Mouse (Mus musculus): ENCODE results near the gene Olfr658. TPM values are rescaled to one million over a fixed set of nuclear protein-coding genes. Genes with fewer than 3 reads are reported as not detected.

Gene Olfr658
- 0.06 and 0.07 TPM in 2 replicates for polyA plus RNA-seq (2016; fragmentation: Nextera tagmentation; extraction: Ambion mirVana)

GRCm38 (mm10) chr7:104646841-104647482 is at the start of gene Olfr658:
Olfr658 (minus strand) TSS chr7:104647305.
- peak; percentile 69 for DNase-seq (ENCODE audit: extremely low spot score, low spot score)
- no peaks in the 10 kb centered on the region for H3K27me3 ChIP-seq (ENCODE audit: poor library complexity, severe bottlenecking)
- peak within 1 kb of the TSS; percentile 49 for H3K4me3 ChIP-seq
- no peaks in the 10 kb centered on the region for H3K36me3 ChIP-seq (replicated peaks)
- no peaks in the 10 kb centered on the region for H3K9me3 ChIP-seq
- H3K27ac ChIP-seq: peak within 1 kb of the TSS; percentile 67
- H3K4me1 ChIP-seq: no peaks in the 10 kb centered on the region; the same call in 1 of the 2 replicates
- WGBS: 29% methylated on average over 22 of the region's 22 CpGs

DNA sequence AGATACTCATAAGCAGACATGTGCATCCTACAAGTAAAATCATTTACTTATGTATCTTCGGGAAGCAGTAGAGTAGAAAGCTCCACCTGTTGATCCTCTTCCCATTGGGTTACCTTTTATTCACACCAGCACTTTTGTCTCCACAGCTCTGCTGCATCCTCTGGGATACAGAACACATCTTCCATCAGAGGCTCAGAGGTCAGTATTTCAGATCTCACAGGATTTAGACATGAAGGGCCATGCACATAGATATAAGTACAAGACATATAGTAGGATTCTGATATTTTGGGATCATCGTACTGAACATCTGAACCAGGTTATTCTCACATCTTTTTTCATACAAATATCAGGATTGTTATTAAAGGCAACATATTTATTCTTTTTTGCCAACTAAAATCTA is 39.1 kb upstream of the Olfr658 start, which contains the start of gene Olfr661:
Gene Olfr661 (plus strand): TSS at position 301 of the 400 bp plus-strand sequence.
- WGBS: 92% methylated on average over 2 of the region's 2 CpGs
- Histone ChIP-seq H3K27ac (no peak within 1 kb of the TSS), H3K27me3 (ENCODE audit: poor library complexity, severe bottlenecking) (no peaks in the 10 kb centered on the region), H3K9me3 (no peaks in the 10 kb centered on the region), H3K4me1 (no peaks in the 10 kb centered on the region), H3K4me3 (no peak within 1 kb of the TSS), H3K36me3 (replicated peaks) (no peaks in the 10 kb centered on the region)
- no peak for DNase-seq (ENCODE audit: extremely low spot score, low spot score)

GRCm38 (mm10) chr7:104666453-104666852 is 19.3 kb upstream of the Olfr658 start, which contains the start of gene Olfr659:
Olfr659 (plus strand) TSS chr7:104666753.
- H3K27me3 ChIP-seq (ENCODE audit: poor library complexity, severe bottlenecking): no peaks in the 10 kb centered on the region
- H3K27ac ChIP-seq: no peak within 1 kb of the TSS
- H3K4me1 ChIP-seq: no peaks in the 10 kb centered on the region
- no peak within 1 kb of the TSS for H3K4me3 ChIP-seq
- no peak for DNase-seq (ENCODE audit: extremely low spot score, low spot score)
- no peaks in the 10 kb centered on the region for H3K9me3 ChIP-seq
- H3K36me3 ChIP-seq (replicated peaks): no peaks in the 10 kb centered on the region
- WGBS: 83% methylated on average over 3 of the region's 3 CpGs

DNA sequence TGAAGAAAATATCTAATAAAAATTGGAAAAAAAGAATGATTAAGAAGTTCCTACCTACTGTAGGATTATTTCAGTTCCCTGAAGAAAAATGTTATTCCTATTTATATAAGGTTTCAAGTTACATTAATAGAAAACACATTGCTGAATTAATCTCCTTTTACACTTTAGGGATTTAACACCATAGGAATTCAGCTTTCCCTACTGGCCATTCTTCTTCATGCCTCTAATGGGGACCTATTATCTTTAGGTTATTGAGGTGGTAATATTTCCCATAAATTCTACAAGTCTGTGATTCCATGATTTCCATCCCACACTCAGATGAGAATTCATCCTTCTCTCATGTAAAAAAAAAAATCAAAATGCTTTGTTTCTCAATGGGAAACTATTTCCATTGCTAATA is 22.6 kb downstream of the Olfr658 start, which contains the start of gene Olfr657:
Gene Olfr657 (plus strand): TSS at position 301 of the 400 bp plus-strand sequence.
- Histone ChIP-seq H3K27me3 (ENCODE audit: poor library complexity, severe bottlenecking) (no peaks in the 10 kb centered on the region), H3K9me3 (no peaks in the 10 kb centered on the region), H3K36me3 (replicated peaks) (no peaks in the 10 kb centered on the region), H3K27ac (no peak within 1 kb of the TSS), H3K4me3 (no peak within 1 kb of the TSS), H3K4me1 (no peaks in the 10 kb centered on the region)
- no peak for DNase-seq (ENCODE audit: extremely low spot score, low spot score)

- no peaks in the 10 kb centered on the region for H3K36me3 ChIP-seq (replicated peaks)
- no peak within 1 kb of the TSS for H3K4me3 ChIP-seq
- H3K27me3 ChIP-seq (ENCODE audit: poor library complexity, severe bottlenecking): no peaks in the 10 kb centered on the region
- H3K27ac ChIP-seq: no peak within 1 kb of the TSS
- H3K9me3 ChIP-seq: no peaks in the 10 kb centered on the region
- WGBS: 83% methylated on average over 4 of the region's 4 CpGs
- H3K4me1 ChIP-seq: no peaks in the 10 kb centered on the region
- no peak for DNase-seq (ENCODE audit: extremely low spot score, low spot score)
Observed at GRCm38 (mm10) chr7:104613655-104614054, 33.5 kb downstream of the Olfr658 start, which contains the start of gene Olfr656. Olfr656 (plus strand) TSS chr7:104613955.

DNA sequence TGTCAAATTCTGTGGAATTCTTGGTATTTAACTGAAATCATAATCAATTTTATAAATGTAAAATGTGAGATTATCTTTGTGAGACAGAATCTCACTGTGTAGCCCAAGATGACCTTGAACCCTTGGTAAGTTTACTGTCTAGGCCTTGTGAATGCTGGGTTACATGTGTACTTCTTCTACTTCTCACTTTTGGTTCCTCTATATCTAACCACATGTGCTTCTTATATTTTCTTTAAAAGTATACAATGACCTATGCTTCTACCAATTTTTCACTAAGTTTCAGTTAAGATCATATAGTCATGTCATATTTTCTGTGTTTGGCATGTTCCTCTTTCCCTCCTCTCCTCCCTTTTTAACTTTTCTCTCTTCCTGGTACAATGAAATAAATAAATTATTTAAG is 42.4 kb downstream of the Olfr658 start:
- H3K27ac ChIP-seq: no peak overlapping the region
- no peaks in the 10 kb centered on the region for H3K9me3 ChIP-seq
- no peak for DNase-seq (ENCODE audit: extremely low spot score, low spot score)
- H3K4me3 ChIP-seq: no peak overlapping the region
- H3K27me3 ChIP-seq (ENCODE audit: poor library complexity, severe bottlenecking): no peaks in the 10 kb centered on the region
- no peaks in the 10 kb centered on the region for H3K4me1 ChIP-seq
- no peaks in the 10 kb centered on the region for H3K36me3 ChIP-seq (replicated peaks)

DNA sequence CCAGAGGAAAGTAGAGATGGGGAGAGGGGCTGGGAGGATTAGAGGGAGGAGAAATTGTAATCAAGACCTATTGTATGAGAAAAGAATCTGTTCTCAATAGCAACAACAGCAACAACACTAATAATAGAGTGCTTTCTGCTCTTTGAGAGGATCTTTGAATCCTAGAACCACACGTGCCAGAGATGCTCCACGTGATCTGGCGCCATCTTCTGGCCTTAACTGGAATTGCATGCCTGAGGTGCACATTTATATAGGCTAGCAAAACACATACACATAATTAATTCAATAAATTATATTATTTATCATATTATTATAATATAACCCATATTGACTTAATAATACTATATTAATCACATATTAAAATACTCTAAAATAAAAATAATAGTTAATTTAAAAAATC is 43.9 kb downstream of the Olfr658 start:
- Histone ChIP-seq H3K27ac (no peak overlapping the region), H3K4me1 (no peaks in the 10 kb centered on the region), H3K4me3 (no peak overlapping the region), H3K9me3 (no peaks in the 10 kb centered on the region), H3K36me3 (replicated peaks) (no peaks in the 10 kb centered on the region), H3K27me3 (ENCODE audit: poor library complexity, severe bottlenecking) (no peaks in the 10 kb centered on the region)
- peak; percentile 24 for DNase-seq (ENCODE audit: extremely low spot score, low spot score)
- 4% methylated on average over 3 of the region's 3 CpGs for whole genome bisulfite sequencing

DNA sequence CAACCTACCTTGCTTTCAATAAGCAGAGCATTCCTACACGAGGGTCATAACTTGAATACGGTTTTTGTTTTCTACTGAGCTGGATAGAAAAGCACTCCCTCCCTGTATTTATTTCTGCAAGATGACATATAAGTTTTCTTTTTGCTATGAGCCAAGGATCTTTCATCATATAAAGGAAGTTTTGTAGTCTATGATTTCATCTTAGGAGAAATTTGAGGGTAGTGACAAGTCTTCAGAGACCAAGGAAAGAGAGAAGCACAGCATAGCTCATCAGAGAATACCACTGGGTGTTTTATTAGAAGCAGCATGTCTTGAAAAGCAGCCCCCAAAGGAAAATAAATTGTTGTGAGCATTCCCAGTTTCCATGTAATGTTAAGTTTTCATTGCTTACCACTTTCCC is 45.4 kb downstream of the Olfr658 start, which contains the start of gene Olfr655:
Gene Olfr655 (minus strand): TSS at position 101 of the 400 bp plus-strand sequence.
- Histone ChIP-seq H3K9me3 (no peaks in the 10 kb centered on the region), H3K27ac (no peak within 1 kb of the TSS), H3K27me3 (ENCODE audit: poor library complexity, severe bottlenecking) (no peaks in the 10 kb centered on the region), H3K4me1 (no peaks in the 10 kb centered on the region), H3K4me3 (no peak within 1 kb of the TSS), H3K36me3 (replicated peaks) (no peaks in the 10 kb centered on the region)
- WGBS: 92% methylated on average over 2 of the region's 2 CpGs
- no peak for DNase-seq (ENCODE audit: extremely low spot score, low spot score)

Other genes with a start within 250 kb of the Olfr658 start
- gene Trim30c, start 246.5 kb downstream of the Olfr658 start, polyA plus RNA-seq (2016; fragmentation: Nextera tagmentation; extraction: Ambion mirVana): 0.11 TPM in 1 of 2 replicates, not detected in the other
- 0.26 and 0.37 TPM in 2 replicates for gene Trim30a, start 182.1 kb downstream of the Olfr658 start, polyA plus RNA-seq (2016; fragmentation: Nextera tagmentation; extraction: Ambion mirVana)
- 0.11 TPM in 1 of 2 replicates, not detected in the other for gene Trim30d, start 139.5 kb downstream of the Olfr658 start, polyA plus RNA-seq (2016; fragmentation: Nextera tagmentation; extraction: Ambion mirVana)
- not detected in 2 replicates for gene Olfr651, start 97.2 kb downstream of the Olfr658 start, polyA plus RNA-seq (2016; fragmentation: Nextera tagmentation; extraction: Ambion mirVana)
- gene Olfr652, start 86.4 kb downstream of the Olfr658 start, polyA plus RNA-seq (2016; fragmentation: Nextera tagmentation; extraction: Ambion mirVana): not detected in 2 replicates
- gene Olfr653, start 70.0 kb downstream of the Olfr658 start, polyA plus RNA-seq (2016; fragmentation: Nextera tagmentation; extraction: Ambion mirVana): not detected in 2 replicates
- gene Olfr654, start 60.3 kb downstream of the Olfr658 start, polyA plus RNA-seq (2016; fragmentation: Nextera tagmentation; extraction: Ambion mirVana): not detected in 2 replicates
- not detected in 2 replicates for gene Olfr655, start 45.5 kb downstream of the Olfr658 start, polyA plus RNA-seq (2016; fragmentation: Nextera tagmentation; extraction: Ambion mirVana)
- 0.09 TPM in 1 of 2 replicates, not detected in the other for gene Olfr656, start 33.4 kb downstream of the Olfr658 start, polyA plus RNA-seq (2016; fragmentation: Nextera tagmentation; extraction: Ambion mirVana)
- not detected in 2 replicates for gene Olfr657, start 22.5 kb downstream of the Olfr658 start, polyA plus RNA-seq (2016; fragmentation: Nextera tagmentation; extraction: Ambion mirVana)
- not detected in 2 replicates for gene Olfr659, start 19.4 kb upstream of the Olfr658 start, polyA plus RNA-seq (2016; fragmentation: Nextera tagmentation; extraction: Ambion mirVana)
- not detected in 2 replicates for gene Olfr661, start 39.2 kb upstream of the Olfr658 start, polyA plus RNA-seq (2016; fragmentation: Nextera tagmentation; extraction: Ambion mirVana)
- not detected in 2 replicates for gene Usp17le, start 130.2 kb upstream of the Olfr658 start, polyA plus RNA-seq (2016; fragmentation: Nextera tagmentation; extraction: Ambion mirVana)
- not detected in 2 replicates for gene Usp17lb, start 195.3 kb upstream of the Olfr658 start, polyA plus RNA-seq (2016; fragmentation: Nextera tagmentation; extraction: Ambion mirVana)
- gene Usp17la, start 209.7 kb upstream of the Olfr658 start, polyA plus RNA-seq (2016; fragmentation: Nextera tagmentation; extraction: Ambion mirVana): not detected in 2 replicates
- not detected in 2 replicates for gene Olfr665, start 230.7 kb upstream of the Olfr658 start, polyA plus RNA-seq (2016; fragmentation: Nextera tagmentation; extraction: Ambion mirVana)
- not detected in 2 replicates for gene Olfr666, start 248.6 kb upstream of the Olfr658 start, polyA plus RNA-seq (2016; fragmentation: Nextera tagmentation; extraction: Ambion mirVana)

Measured in forebrain, embryonic 10.5 days (tissue).